Mouse (Mus musculus): ENCODE measurements around the gene Tcf20. TPM values are rescaled to one million over a fixed set of nuclear protein-coding genes. Genes with fewer than 3 reads are reported as not detected.

Gene Tcf20
- 5.4 TPM for polyA plus RNA-seq (2017; shearing (Covaris generic))

DNA sequence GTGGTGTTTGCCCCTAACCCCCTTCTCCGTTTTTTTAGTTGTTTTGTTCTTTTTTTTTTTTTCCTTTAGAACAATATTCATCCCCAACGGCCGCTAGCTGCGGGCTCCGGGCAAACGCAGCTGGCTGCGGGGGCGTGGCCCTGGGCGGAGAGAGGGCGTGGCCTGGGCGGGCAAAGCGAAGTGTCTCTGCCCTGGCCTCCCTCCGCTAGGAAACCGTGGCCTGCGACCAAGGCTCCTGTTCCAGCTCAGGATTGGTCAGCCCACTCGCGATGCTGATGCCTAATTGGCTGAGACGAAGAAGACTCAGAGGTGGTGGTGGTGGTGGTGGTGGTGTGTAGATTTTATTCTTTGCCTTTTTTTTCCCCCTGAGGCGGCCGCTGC, at the start of gene Tcf20:
TSS of gene Tcf20 (minus strand) at position 141 of the 381 bp plus-strand sequence.

DNA sequence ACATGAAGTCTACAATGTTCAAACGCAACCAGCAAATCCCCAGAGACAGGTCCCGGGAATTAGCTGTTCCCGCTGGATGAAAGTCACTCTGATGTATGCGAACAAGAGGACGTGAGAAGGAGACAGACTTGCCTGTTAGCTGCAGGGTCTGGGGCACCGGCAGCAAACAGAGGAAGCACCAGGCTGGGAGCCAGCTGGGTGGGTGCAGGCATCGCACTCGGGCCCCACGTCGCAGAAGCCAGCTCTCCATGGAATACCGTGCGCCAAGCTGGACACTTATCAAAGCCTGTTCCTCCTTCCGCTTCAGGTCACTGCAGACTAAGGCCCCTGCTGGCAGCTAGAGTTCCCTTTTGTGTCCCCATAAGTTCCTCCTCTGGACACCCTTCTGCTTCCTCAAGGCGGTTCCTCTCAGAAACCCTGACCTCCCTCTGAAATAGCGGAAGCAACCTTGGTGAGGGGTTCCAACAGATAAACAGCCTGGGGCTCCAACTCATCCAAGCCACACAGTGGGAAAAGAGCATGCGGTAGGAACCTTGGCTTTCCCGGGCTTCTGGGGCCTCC, 45.4 kb upstream of the Tcf20 start, which contains the start of gene Nfam1:
TSS of gene Nfam1 (minus strand) at position 326 of the 561 bp plus-strand sequence.

GRCm38 (mm10) chr15:82794277-82794676, 193.4 kb downstream of the Tcf20 start, which contains the start of gene Cyp2d26:
Cyp2d26 (minus strand) TSS chr15:82794294.

DNA sequence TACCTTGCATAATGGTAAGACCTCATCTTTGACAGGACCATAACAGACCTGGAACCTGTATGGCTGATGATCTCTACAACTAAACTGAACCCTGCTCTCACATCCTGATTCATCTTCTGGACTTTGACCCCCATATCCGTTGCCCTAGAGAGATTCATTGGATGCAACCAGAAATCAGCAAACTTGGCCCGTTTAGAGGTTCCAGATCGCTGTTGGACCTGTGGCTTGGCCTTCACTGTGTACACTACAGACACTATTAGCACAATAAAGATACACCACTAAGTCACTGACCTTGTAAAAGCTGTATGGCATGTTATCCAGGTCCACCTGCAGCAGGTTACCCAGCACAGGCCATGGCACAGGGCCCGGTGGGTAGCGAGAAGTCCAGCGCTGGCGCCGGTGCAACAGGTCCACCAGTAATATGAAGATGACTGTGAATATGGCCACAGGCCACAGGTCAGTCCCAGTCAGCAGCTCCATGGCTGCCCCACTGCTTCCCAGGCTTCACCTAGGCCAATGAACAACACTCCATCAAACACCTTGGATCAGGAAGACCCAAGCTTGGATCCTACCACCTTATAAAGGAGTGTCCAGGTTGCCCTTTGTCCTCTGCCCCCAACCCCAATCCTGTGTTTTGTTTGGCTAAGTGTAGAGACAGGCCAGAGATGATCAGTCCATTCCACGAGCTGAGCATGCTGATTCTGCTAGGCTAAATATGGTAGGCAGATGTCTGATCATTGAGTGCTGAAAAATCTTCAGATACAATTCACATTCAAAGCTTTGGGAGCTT, 223.8 kb downstream of the Tcf20 start, which contains the start of gene Cyp2d40:
TSS of gene Cyp2d40 (minus strand) at position 553 of the 790 bp plus-strand sequence.

Other genes with a start within 250 kb of the Tcf20 start
- not detected for gene Cyp2d40, start 223.7 kb downstream of the Tcf20 start, polyA plus RNA-seq (2017; shearing (Covaris generic))
- gene Cyp2d26, start 193.6 kb downstream of the Tcf20 start, polyA plus RNA-seq (2017; shearing (Covaris generic)): not detected
- 2.2 TPM for gene Nfam1, start 45.4 kb upstream of the Tcf20 start, polyA plus RNA-seq (2017; shearing (Covaris generic))
- gene Serhl, start 101.6 kb upstream of the Tcf20 start, polyA plus RNA-seq (2017; shearing (Covaris generic)): 99.2 TPM
- 102 TPM for gene Rrp7a, start 134.9 kb upstream of the Tcf20 start, polyA plus RNA-seq (2017; shearing (Covaris generic))
- 187 TPM for gene Poldip3, start 161.5 kb upstream of the Tcf20 start, polyA plus RNA-seq (2017; shearing (Covaris generic))
- gene Cyb5r3, start 184.7 kb upstream of the Tcf20 start, polyA plus RNA-seq (2017; shearing (Covaris generic)): 120 TPM